Mouse (Mus musculus): ENCODE results near the gene B430306N03Rik.

DNA sequence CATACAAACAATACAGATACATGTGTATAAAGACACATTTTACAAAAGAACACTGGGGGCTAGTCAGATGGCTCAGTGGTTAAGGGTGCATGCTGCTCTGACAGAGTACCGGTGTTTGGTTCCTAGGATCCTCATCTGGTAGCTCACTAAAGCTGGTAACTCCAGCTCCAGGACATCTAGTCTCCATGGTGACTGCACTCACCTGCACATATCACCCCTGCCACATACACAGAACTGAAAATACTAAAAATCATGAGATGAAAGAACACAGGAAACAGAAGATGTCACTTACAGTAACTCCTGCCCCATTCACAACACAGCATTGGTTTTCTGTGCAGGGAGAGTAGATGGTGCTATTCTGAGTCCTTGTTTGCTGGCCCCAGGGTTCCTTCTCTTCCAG lies 2.7 kb downstream of the B430306N03Rik start:
- TF ChIP-seq CTCF (IDR thresholded peaks at IDR 0.05; ENCODE audit: insufficient read depth, low read depth, low read length) (no peak), POLR2A (IDR thresholded peaks at IDR 0.05; ENCODE audit: insufficient read depth, low read depth, low read length) (no peak)

All from olfactory bulb, adult 2 months (tissue).